Mouse (Mus musculus) liver (tissue): ENCODE data around the gene Bms1.

Experiments used
- DNase-seq: peaks from one replicate; pipeline ENCODE4 v3.0.0-alpha.2; 2020; ENCODE audit warnings: mixed read lengths

Gene Bms1

GRCm38 (mm10) chr6:118419050-118419920 is at the start of gene Bms1:
TSS of gene Bms1 (minus strand) at chr6:118419474.
- peak; percentile 91 for DNase-seq

DNA sequence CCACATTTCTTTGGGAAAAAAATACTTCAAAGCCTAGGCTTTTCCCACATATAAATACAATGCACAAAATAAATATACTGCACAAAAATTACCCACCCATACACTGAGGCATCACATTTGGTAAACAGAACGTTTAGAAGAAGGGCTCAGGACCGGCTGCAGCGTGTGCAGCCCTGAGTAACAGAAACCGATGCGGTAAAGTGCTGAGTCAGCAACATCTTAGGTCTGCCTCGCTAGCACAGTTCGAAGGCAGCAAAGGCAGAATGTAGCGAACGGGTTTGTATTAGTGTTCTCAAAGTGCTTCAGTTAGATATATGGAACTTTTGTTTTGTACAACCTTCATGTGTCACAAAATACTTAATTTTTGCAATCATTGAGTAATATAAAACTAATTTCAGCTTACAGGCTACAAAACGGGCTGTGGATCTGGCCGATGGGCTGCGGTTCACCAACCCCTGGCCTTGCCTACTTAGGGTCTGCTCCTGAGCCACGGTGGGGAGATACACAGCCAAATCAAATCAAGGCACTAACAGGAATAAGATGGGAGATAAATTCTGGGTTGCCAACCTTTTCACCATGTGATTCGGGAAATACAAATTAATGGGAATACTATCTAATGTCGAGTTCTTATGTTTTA is 42.9 kb upstream of the Bms1 start:
- no peak for DNase-seq

GRCm38 (mm10) chr6:118457726-118458125 is 38.5 kb upstream of the Bms1 start:
- DNase-seq, result no peak

DNA sequence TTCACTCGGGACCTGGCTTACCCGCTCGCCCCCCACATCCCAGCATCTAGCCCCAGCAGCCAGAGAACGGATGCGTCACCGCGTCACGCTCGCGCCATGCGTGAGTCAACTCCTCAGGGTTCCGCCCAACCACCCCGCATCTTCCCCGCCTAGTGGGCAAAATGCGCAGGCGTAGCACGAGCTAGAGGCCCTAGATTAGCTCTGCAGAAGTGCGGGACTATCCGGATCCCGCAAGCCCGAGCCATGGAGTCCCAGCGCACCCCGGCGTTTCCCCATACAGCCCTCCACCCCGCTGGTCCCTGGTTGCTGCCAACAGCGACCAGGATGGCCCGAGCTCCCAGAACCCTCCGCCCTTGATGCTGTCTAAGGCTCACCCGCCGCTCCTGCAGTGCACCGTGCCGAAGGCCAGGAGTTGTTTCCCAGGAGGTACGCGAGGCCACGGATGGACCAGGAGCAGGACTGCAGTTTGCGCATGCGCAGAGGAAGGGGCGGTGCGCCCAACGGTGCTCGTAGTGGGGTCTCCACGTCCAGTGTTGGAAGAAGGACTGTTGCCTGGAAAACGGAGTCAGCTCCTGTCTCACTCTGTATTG is 35.9 kb upstream of the Bms1 start, which contains the start of gene Zfp248:
Gene Zfp248 (minus strand): TSS at position 487 of the 590 bp plus-strand sequence.
- peak; percentile 84 for DNase-seq

- no peak for DNase-seq
Observed at GRCm38 (mm10) chr6:118454452-118454851, 35.2 kb upstream of the Bms1 start.

- no peak for DNase-seq
Observed at GRCm38 (mm10) chr6:118431502-118431901, 12.2 kb upstream of the Bms1 start.

- DNase-seq, result no peak
Observed at GRCm38 (mm10) chr6:118426666-118427065, 7.4 kb upstream of the Bms1 start.

- no peak for DNase-seq
Observed at GRCm38 (mm10) chr6:118410428-118410827, 8.8 kb downstream of the Bms1 start.

GRCm38 (mm10) chr6:118408510-118408909 is 10.8 kb downstream of the Bms1 start:
- DNase-seq, result no peak

DNA sequence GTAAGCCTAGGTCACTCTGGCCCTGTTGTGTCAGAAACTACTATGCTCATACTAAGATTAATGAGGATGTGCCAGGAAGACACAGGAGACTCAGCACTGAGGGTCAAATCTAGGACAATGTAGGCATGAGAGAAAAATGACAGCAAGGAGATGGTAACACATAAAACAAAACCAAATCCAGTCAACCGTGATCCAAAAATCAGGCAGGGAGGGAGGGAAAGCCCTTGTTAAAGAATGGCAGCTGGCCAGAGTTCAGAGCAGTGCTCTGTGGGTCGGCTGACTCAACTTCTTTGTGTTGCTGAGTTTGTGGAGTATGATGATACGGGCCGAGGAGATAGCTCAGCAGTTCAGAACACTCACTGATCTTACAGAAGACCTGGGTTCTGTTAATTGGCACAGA is 12.9 kb downstream of the Bms1 start:
- no peak for DNase-seq

GRCm38 (mm10) chr6:118390746-118391145 is 28.5 kb downstream of the Bms1 start:
- DNase-seq, result no peak

DNA sequence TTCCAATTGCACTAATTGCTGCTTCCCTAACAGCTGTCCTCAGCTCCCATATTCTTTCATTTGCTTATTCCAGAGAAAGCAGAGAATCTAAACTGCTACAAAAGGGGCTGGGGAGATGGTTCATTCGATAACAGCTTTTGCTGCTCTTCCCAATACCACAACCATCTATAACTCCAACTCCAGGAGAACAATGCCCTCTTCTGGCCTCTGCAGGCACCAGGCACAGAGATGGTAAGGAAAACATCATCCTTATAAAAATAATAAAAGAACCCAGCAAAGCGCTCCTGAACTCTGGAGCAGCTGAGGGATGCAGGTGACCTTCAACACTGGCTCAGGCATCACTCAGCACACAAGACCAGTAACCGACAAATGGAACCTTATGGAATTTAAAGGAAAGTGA is 33.3 kb downstream of the Bms1 start:
- DNase-seq, result no peak

DNA sequence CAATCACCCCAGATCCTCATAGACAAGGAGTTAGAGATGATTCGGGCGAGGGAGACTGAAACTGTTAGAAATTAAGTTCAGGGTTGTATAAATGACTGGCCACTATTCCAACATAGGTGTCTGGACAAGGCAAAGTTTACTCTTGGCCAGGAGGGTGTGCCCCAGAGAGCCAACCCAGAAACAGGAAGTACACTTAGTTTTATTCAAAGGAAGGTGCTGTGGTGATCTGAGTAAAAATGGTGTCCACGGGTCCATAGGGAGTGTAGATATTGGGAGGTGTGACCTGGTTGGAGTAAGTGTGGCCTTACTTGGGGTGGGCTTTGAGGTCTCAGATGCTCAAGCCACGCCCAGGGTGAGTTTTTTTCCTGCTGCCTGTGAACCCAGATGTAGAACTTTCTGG is 38.0 kb downstream of the Bms1 start:
- DNase-seq, result no peak

GRCm38 (mm10) chr6:118380630-118381029 is 38.6 kb downstream of the Bms1 start:
- DNase-seq, result no peak

- peak; percentile 72 for DNase-seq
Observed at GRCm38 (mm10) chr6:118379451-118380167, 39.7 kb downstream of the Bms1 start.

DNA sequence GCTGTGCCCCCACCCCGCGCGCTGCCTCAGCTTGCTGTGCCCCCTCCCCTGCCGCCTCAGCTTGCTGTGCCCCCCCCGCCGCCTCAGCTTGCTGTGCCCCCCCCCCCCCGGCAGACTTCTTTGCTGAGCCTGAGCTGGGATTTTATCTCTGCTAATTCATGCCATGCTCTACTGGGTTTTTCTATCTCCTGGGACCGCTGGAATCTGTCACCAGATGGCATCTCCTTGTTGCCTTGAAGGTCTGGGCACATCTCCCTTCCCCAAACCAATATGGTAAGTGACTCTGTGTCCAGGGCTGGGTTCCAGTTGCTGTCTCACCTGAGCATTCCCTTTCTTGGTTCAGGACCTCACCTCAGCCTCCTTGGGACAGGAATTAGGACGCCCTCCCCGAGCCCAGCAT is 41.7 kb downstream of the Bms1 start:
- DNase-seq, result no peak

DNA sequence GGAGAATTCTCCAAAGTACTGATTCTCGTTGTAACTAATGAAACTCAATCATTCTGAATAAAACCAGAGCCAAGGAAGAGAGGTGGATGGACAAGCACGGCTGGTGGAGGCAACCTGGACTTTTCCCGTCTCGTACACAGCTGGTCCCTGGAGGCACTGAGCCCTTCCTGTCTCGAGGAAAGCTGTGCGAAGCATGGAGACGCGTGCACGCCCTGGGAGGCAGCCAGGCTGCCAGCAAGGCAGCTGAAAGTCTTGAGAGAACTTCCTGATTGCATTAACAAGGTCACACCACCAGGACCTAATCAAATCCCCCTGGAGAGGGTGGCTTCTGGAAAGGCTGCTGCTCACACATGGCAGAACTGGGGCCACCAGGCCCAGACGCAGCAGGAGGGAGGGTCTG is 43.3 kb downstream of the Bms1 start:
- no peak for DNase-seq

GRCm38 (mm10) chr6:118375457-118375856 is 43.8 kb downstream of the Bms1 start:
- no peak for DNase-seq

GRCm38 (mm10) chr6:118375026-118375425 is 44.2 kb downstream of the Bms1 start:
- DNase-seq, result no peak

- DNase-seq, result peak; percentile 48
Observed at GRCm38 (mm10) chr6:118373294-118373693, 46.0 kb downstream of the Bms1 start.

- DNase-seq, result no peak
Observed at GRCm38 (mm10) chr6:118372794-118373193, 46.5 kb downstream of the Bms1 start.

- DNase-seq, result no peak
Observed at GRCm38 (mm10) chr6:118367502-118367901, 51.8 kb downstream of the Bms1 start.

DNA sequence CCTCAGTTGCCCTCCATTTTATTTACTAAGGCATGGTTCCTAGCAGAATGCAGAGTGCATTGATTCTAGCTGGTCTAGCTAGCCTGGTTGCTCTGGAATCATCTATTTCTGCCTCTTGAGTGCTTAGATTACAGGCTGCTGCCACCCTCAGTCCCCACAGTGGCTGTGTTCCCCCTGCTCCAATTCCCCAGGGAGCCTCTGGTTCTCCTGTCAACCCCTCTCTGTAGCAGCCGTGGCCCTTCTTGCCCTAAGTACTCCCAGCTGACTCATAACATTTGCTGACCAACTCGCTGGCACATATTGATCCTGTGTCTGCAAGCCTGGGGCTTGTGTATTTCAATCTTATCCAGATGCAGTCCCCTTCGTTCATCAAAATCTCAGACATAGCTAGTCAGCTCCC is 53.1 kb downstream of the Bms1 start:
- DNase-seq, result no peak
